Mouse (Mus musculus) myocyte (in vitro differentiated cells): Measurements from ENCODE around the gene Pcid2. TPM values are rescaled to one million over a fixed set of nuclear protein-coding genes. Genes with fewer than 3 reads are reported as not detected.
"Not testable (repeated sequence)": the region's sequence is repeated elsewhere in the genome, so short reads cannot be mapped to it uniquely, and the experiment has no call there.

Experiments used
- H3K27me3 ChIP-seq: one replicate; pipeline ENCODE4 v1.6.1; 2011; ENCODE audit not compliant: control insufficient read depth, insufficient read depth, insufficient read length
- H3K36me3 ChIP-seq: one replicate; pipeline ENCODE4 v1.6.1; 2011; ENCODE audit not compliant: control insufficient read depth, insufficient read depth
- H3K4me2 ChIP-seq: one replicate; pipeline ENCODE4 v1.6.1; 2011; ENCODE audit warnings: low read depth, control low read depth
- H3K4me3 ChIP-seq: one replicate; pipeline ENCODE4 v1.5.1; 2011; ENCODE audit warnings: mild to moderate bottlenecking, control low read depth, moderate library complexity
- H3K79me2 ChIP-seq: one replicate; pipeline ENCODE4 v1.6.1; 2011; ENCODE audit not compliant: control insufficient read depth, insufficient read depth
- H3ac ChIP-seq: one replicate; pipeline ENCODE4 v1.6.1; 2011; ENCODE audit not compliant: control insufficient read depth, insufficient read length
- CEBPB ChIP-seq: IDR thresholded peaks from 2 replicates; pipeline ENCODE4 v1.6.1; 2011; ENCODE audit warnings: mild to moderate bottlenecking, moderate library complexity; ENCODE audit not compliant: poor library complexity, insufficient read depth, severe bottlenecking
- E2F4 ChIP-seq: IDR thresholded peaks from one replicate; pipeline ENCODE4 v1.6.1; 2011; ENCODE audit warnings: mild to moderate bottlenecking, control low read depth, moderate library complexity; ENCODE audit not compliant: insufficient read depth
- MAX ChIP-seq: IDR thresholded peaks from one replicate; pipeline ENCODE4 v1.6.1; 2011; ENCODE audit warnings: low read depth, mild to moderate bottlenecking, control low read depth
- MYOD1 ChIP-seq, 3 experiments: IDR thresholded peaks; one replicate each; pipeline ENCODE4 v1.6.1; 2011; ENCODE audit warnings: control low read depth in 2 of 3, low read depth in 2 of 3, mild to moderate bottlenecking in 2 of 3, moderate library complexity in 1 of 3; ENCODE audit not compliant: insufficient read length in 2 of 3, control insufficient read depth in 1 of 3
- MYOG ChIP-seq, 3 experiments: IDR thresholded peaks; one replicate each; pipeline ENCODE4 v1.6.1; 2011; ENCODE audit warnings: control low read depth in 2 of 3, low read depth in 2 of 3, mild to moderate bottlenecking in 2 of 3; ENCODE audit not compliant: insufficient read length in 2 of 3, control insufficient read depth in 1 of 3, insufficient read depth in 1 of 3
- POLR2A ChIP-seq: IDR thresholded peaks from one replicate; pipeline ENCODE4 v1.6.1; 2011; ENCODE audit warnings: low read depth, mild to moderate bottlenecking, control low read depth, moderate library complexity; ENCODE audit not compliant: insufficient read length
- POLR2AphosphoS2 ChIP-seq: IDR thresholded peaks from one replicate; pipeline ENCODE4 v1.6.1; 2011; ENCODE audit warnings: low read depth, control low read depth; ENCODE audit not compliant: insufficient read length
- REST ChIP-seq: IDR thresholded peaks from one replicate; pipeline ENCODE4 v1.6.1; 2011; ENCODE audit warnings: mild to moderate bottlenecking, control low read depth, moderate library complexity; ENCODE audit not compliant: insufficient read depth, insufficient read length
- SRF ChIP-seq: IDR thresholded peaks from one replicate; pipeline ENCODE4 v1.6.1; 2011; ENCODE audit warnings: low read depth; ENCODE audit not compliant: control insufficient read depth, insufficient read length
- TCF12 ChIP-seq: IDR thresholded peaks from one replicate; pipeline ENCODE4 v1.6.1; 2011; ENCODE audit warnings: mild to moderate bottlenecking, control low read depth; ENCODE audit not compliant: poor library complexity, insufficient read depth, severe bottlenecking
- TCF3 ChIP-seq: IDR thresholded peaks from one replicate; pipeline ENCODE4 v1.6.1; 2011; ENCODE audit warnings: low read depth, control low read depth; ENCODE audit not compliant: insufficient read length
- USF1 ChIP-seq: IDR thresholded peaks from one replicate; pipeline ENCODE4 v1.6.1; 2011; ENCODE audit warnings: low read depth, mild to moderate bottlenecking, control low read depth, moderate library complexity
- polyA plus RNA-seq: library from polyadenylated mRNA; unstranded; fragments of >200 nt; fragmentation: generic; extraction: Trizol; gene quantifications from one replicate; pipeline ENCODE4 v1.2.1, GENCODE M21; 2012; ENCODE audit warnings: missing spikeins

Gene Pcid2
- polyA plus RNA-seq, 1 experiment = 19.5 TPM

DNA sequence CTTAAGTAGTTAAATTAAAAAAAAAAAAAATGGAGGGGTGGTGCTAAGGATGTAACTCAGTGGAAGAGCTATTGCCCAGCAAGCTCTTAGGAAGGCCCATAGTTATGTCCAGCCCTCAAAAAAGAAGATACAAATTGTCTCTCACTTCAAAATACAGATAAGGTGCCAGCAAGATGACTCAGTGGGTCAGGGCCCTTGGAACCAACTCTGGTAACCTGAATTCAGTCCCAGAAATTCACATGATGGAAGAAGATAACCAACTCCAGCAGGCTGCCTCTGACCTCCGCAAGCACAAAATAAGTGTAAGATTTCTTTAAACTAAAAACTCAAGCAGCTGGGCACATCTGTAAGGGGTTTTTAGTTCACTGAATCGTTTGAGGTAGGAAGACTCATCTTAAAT is 43.2 kb upstream of the Pcid2 start:
- H3K36me3 ChIP-seq = peaks cover 8% of the 10 kb centered on the region
- no peaks in the 10 kb centered on the region for H3K79me2 ChIP-seq

DNA sequence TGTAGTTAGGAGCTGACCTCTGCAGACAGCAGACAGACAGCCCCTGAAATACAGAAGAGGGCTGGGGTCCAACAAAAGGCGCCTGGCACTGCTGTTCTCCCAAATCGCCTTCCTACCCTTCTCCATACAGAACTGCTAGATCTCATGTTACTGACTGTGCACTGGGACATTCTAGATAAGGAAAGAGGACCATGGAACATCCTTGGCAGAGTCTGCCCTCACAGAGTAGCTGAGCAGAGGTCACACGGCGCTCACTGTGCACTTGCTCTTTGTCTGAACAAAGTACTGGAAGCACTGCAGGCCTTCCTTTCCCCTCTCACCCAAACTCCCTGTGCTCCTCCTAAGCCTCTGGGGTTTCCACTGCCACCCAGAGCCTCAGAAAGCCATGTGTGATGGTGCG is 36.4 kb upstream of the Pcid2 start:
- Histone ChIP-seq H3K36me3 (peaks cover 36% of the 10 kb centered on the region), H3K27me3 (no peaks in the 10 kb centered on the region), H3ac (no peak overlapping the region), H3K4me3 (no peak overlapping the region), H3K4me2 (no peak overlapping the region), H3K79me2 (no peaks in the 10 kb centered on the region)
- TF ChIP-seq E2F4 (no peak), MYOG (IDR thresholded peaks at IDR 0.05; ENCODE audit: control insufficient read depth in 1 of 3, insufficient read depth in 1 of 3, insufficient read length in 2 of 3, low read depth in 2 of 3) (no peak), USF1 (no peak), POLR2A (no peak), POLR2AphosphoS2 (no peak), MAX (no peak), TCF3 (no peak), MYOD1 (IDR thresholded peaks at IDR 0.05; ENCODE audit: control insufficient read depth in 1 of 3, insufficient read length in 2 of 3, low read depth in 2 of 3) (no peak), CEBPB (no peak), TCF12 (no peak), SRF (no peak), REST (no peak)

More for the DNA sequence above, 43.2 kb upstream of the Pcid2 start:
- no peak overlapping the region for H3ac ChIP-seq
- TF ChIP-seq CEBPB (no peak), POLR2A (no peak), USF1 (no peak), TCF12 (no peak), E2F4 (no peak), MAX (no peak), SRF (no peak), REST (no peak), MYOD1 (IDR thresholded peaks at IDR 0.05; ENCODE audit: control insufficient read depth in 1 of 3, insufficient read length in 2 of 3, low read depth in 2 of 3) (no peak), TCF3 (no peak), MYOG (IDR thresholded peaks at IDR 0.05; ENCODE audit: control insufficient read depth in 1 of 3, insufficient read depth in 1 of 3, insufficient read length in 2 of 3, low read depth in 2 of 3) (no peak), POLR2AphosphoS2 (no peak)
- H3K4me2 ChIP-seq = no peak overlapping the region
- no peak overlapping the region for H3K4me3 ChIP-seq
- no peaks in the 10 kb centered on the region for H3K27me3 ChIP-seq

GRCm38 (mm10) chr8:13139641-13140182 is 34.5 kb upstream of the Pcid2 start:
- Histone ChIP-seq H3ac (no peak overlapping the region), H3K4me3 (no peak overlapping the region), H3K27me3 (no peaks in the 10 kb centered on the region), H3K4me2 (no peak overlapping the region), H3K36me3 (peaks cover 41% of the 10 kb centered on the region), H3K79me2 (no peaks in the 10 kb centered on the region)
- TF ChIP-seq REST (no peak), TCF3 (no peak), TCF12 (no peak), CEBPB (no peak), SRF (no peak), POLR2AphosphoS2 (no peak), POLR2A (no peak), E2F4 (no peak), MYOD1 (IDR thresholded peaks at IDR 0.05; ENCODE audit: control insufficient read depth in 1 of 3, insufficient read length in 2 of 3, low read depth in 2 of 3) (no peak), USF1 (no peak), MAX (no peak), MYOG (IDR thresholded peaks at IDR 0.05; ENCODE audit: control insufficient read depth in 1 of 3, insufficient read depth in 1 of 3, insufficient read length in 2 of 3, low read depth in 2 of 3) (no peak)

- not testable (repeated sequence) for H3ac ChIP-seq, H3K79me2 ChIP-seq, H3K4me3 ChIP-seq, H3K4me2 ChIP-seq, H3K27me3 ChIP-seq
- H3K36me3 ChIP-seq = peaks cover 39% of the 10 kb centered on the region
These were observed 27.0 kb upstream of the Pcid2 start for GRCm38 (mm10) chr8:13132220-13132619.

DNA sequence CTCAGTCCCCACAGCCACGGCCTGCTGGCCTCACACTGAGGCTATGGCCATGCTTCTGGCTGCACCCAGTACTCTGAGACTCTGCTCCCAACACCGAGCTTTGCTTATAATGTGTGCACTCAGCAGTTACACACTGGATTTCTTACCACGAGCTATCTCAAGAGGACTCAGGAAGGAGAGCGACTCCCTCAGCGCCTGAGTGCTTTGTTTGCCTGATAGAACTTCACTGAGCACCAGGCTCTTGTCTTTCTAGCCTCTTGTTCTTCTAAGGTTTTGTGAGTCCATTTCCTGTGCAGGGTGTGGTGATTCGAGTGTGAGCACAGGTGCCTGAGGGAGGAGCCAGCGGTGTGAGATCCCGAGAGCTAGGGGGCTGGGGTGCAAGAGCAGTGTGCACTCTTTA is 19.6 kb upstream of the Pcid2 start:
- Histone ChIP-seq H3K79me2 (no peaks in the 10 kb centered on the region), H3K36me3 (peaks cover 22% of the 10 kb centered on the region), H3ac (no peak overlapping the region), H3K27me3 (no peaks in the 10 kb centered on the region), H3K4me3 (no peak overlapping the region), H3K4me2 (no peak overlapping the region)
- no peak for TF ChIP-seq MYOD1 (IDR thresholded peaks at IDR 0.05; ENCODE audit: control insufficient read depth in 1 of 3, insufficient read length in 2 of 3, low read depth in 2 of 3)
- no peak for TF ChIP-seq CEBPB
- TF ChIP-seq POLR2AphosphoS2 = no peak
- TF ChIP-seq USF1 = no peak
- no peak for TF ChIP-seq REST
- TF ChIP-seq SRF = no peak
- no peak for TF ChIP-seq TCF12
- no peak for TF ChIP-seq POLR2A
- no peak for TF ChIP-seq MAX
- TF ChIP-seq E2F4 = no peak
- TF ChIP-seq MYOG (IDR thresholded peaks at IDR 0.05; ENCODE audit: control insufficient read depth in 1 of 3, insufficient read depth in 1 of 3, insufficient read length in 2 of 3, low read depth in 2 of 3) = no peak
- TF ChIP-seq TCF3 = no peak
